Mouse (Mus musculus) midbrain, postnatal 0 days (tissue): ENCODE data around the gene Opn1mw. TPM values are rescaled to one million over a fixed set of nuclear protein-coding genes. Genes with fewer than 3 reads are reported as not detected.

Experiments
- ATAC-seq: fragments of 200-750 bp; cut with Nextera tagmentation; 2 replicates; pipeline ENCODE4 v1.8.0; 2017; ENCODE audit warnings: moderate number of reproducible peaks, mild to moderate bottlenecking, moderate TSS enrichment, moderate library complexity; ENCODE audit not compliant: low FRiP score
- DNase-seq: peaks from one replicate; pipeline ENCODE4 v3.0.0-alpha.2; 2015; ENCODE audit warnings: low spot score
- H3K27ac ChIP-seq: fragments of 300-500 bp; sonication (generic); 2 replicates; pipeline ENCODE4 v1.5.1; 2014; ENCODE audit warnings: low read depth, mild to moderate bottlenecking, low read length, mixed read lengths
- H3K27me3 ChIP-seq: fragments of 300-500 bp; sonication (generic); 2 replicates; pipeline ENCODE4 v1.6.1; 2014; ENCODE audit warnings: low read length, control low read depth, mixed read lengths; ENCODE audit not compliant: insufficient read depth
- H3K36me3 ChIP-seq: fragments of 300-500 bp; sonication (generic); 2 replicates; pipeline ENCODE4 v1.6.1; 2014; ENCODE audit warnings: low read length, control low read depth, mixed read lengths; ENCODE audit not compliant: insufficient read depth
- H3K4me1 ChIP-seq: fragments of 300-500 bp; sonication (generic); 2 replicates; pipeline ENCODE4 v1.6.1; 2014; ENCODE audit warnings: mild to moderate bottlenecking, control low read depth, antibody characterized with exemption, low read length, mixed read lengths; ENCODE audit not compliant: insufficient read depth
- H3K4me2 ChIP-seq: fragments of 300-500 bp; sonication (generic); 2 replicates; pipeline ENCODE4 v1.6.1; 2014; ENCODE audit warnings: low read depth, mild to moderate bottlenecking, low read length, mixed read lengths; ENCODE audit not compliant: poor library complexity, severe bottlenecking
- H3K4me3 ChIP-seq: fragments of 300-500 bp; sonication (generic); 2 replicates; pipeline ENCODE4 v1.5.1; 2014; ENCODE audit warnings: low read depth, mild to moderate bottlenecking, low read length, moderate library complexity
- H3K9ac ChIP-seq: fragments of 300-500 bp; sonication (generic); replicated peaks from 2 replicates; pipeline ENCODE4 v1.6.1; 2014; ENCODE audit warnings: mild to moderate bottlenecking, low read length, moderate library complexity, mixed read lengths; ENCODE audit not compliant: poor library complexity, severe bottlenecking
- H3K9me3 ChIP-seq: fragments of 300-500 bp; sonication (generic); 2 replicates; pipeline ENCODE4 v1.6.1; 2016; ENCODE audit warnings: low read length, control low read depth
- CTCF ChIP-seq: IDR thresholded peaks from 2 replicates; pipeline ENCODE4 v1.5.1; 2016; ENCODE audit warnings: antibody characterized with exemption, mild to moderate bottlenecking
- WGBS: fragments of 180-500 bp; shearing (Covaris S2); extraction: QIAGEN DNeasy Blood & Tissue Kit; methylation state at CpG from one replicate; pipeline ENCODE4 v1.1.7; 2014; 5-methylcytosine and 5-hydroxymethylcytosine counted together
- polyA plus RNA-seq: library from polyadenylated mRNA; unstranded; fragments of >200 nt; fragmentation: Nextera tagmentation; extraction: Ambion mirVana; gene quantifications from 2 replicates; pipeline ENCODE4 v1.2.1, GENCODE M21; 2015
- total RNA-seq: library from RNA; depleted of rRNA; stranded (reverse); fragments of >200 nt; gene quantifications from 2 replicates; pipeline ENCODE4 v1.2.3, GENCODE M21; 2014; rRNA removed

Gene Opn1mw
- total RNA-seq (not detected in 2 replicates), polyA plus RNA-seq (not detected in 2 replicates)

DNA sequence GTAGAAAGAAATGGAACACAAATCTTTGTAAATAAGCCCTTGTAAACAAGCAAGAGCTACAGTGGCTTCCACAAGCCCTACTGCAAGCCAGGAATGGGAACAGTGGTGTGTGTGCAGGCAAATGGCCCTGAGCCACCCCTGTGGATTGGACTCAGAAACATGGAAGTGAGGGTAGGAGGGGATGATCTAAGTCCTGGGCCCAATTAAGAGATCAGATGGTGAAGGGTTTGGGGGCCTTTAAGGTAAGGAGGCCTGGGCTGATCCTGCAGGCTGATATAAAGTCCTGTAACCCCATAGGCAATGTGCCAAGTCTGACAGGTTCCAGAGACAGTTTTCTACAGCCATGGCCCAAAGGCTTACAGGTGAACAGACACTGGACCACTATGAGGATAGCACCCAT lies at the start of gene Opn1mw:
Opn1mw (plus strand) TSS at position 301 of the 400 bp plus-strand sequence.
- TF ChIP-seq CTCF: no peak

DNA sequence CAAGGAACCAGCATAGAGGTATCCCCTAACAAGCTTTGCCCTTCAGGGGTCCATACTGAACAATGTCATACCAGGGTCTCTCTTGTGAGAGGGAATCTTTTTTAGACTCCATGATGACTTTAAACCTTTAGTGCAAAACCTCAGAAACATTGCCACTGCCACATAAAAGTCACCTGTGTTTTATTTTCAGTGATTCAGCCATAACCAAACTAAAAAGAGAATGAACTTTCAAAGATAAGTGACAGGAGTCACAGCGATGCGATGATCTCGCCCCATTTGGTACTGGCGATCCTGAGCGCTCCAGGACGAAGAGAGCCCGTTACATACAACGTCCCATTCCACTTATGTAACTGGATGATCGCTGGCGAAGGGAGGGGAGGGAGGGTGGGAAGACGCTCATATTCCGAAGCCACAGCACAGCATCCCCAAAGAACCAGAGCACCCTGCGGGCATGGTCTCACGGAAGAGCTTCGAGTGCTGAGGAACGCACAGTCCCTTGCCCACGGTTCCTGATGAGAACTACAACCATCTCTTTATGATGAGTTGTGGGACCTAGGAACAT lies 42.9 kb upstream of the Opn1mw start:
- Histone ChIP-seq H3K9me3 (no peaks in the 10 kb centered on the region), H3K4me1 (no peaks in the 10 kb centered on the region), H3K9ac (peak overlapping the region; percentile 79), H3K36me3 (no peaks in the 10 kb centered on the region), H3K27ac (peak overlapping the region; percentile 90; the same call in 1 of the 2 replicates), H3K4me2 (peak overlapping the region; percentile 51), H3K27me3 (no peaks in the 10 kb centered on the region), H3K4me3 (peak overlapping the region; percentile 48)
- ATAC-seq: no peak
- no peak for DNase-seq
- 22% methylated on average over 17 of the region's 17 CpGs for WGBS
- TF ChIP-seq CTCF: no peak

More for the DNA sequence above, at the start of gene Opn1mw:
- Histone ChIP-seq H3K4me1 (no peaks in the 10 kb centered on the region), H3K9ac (no peak within 1 kb of the TSS), H3K9me3 (no peaks in the 10 kb centered on the region), H3K27me3 (no peaks in the 10 kb centered on the region), H3K4me2 (no peak within 1 kb of the TSS), H3K4me3 (no peak within 1 kb of the TSS), H3K36me3 (no peaks in the 10 kb centered on the region), H3K27ac (no peak within 1 kb of the TSS)
- ATAC-seq: no peak
- DNase-seq: no peak

DNA sequence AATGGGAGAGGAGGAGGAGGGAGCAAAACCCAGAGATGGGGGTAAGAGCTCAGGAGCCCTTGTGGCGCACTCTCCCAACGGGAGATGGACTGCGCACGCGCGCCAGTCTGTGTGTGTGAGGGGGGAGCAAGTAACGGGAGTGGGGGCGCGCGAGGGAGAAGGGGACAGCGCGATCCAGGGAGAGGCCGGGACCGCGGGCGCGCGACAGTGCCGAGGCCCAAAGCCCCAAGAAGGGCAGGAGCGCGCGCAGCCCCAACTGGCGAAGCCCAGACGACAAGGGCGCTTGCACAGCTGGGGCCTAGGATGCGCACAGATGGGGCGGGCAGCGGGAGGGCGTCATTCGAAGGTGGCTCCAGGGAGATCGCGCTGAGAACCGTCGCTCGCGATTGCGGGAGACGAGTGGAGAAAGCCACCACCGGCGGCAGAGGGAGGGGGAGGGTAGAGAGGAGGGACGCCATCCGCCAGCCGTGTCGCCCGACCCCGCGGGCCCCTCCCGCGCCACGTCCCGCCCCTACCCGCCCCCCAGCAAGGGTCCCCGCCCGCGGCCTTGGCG lies 42.2 kb upstream of the Opn1mw start:
- DNase-seq (peak; percentile 90), ATAC-seq (peak; percentile 82)
- Histone ChIP-seq H3K9me3 (no peaks in the 10 kb centered on the region), H3K4me3 (peak overlapping the region; percentile 48), H3K4me2 (peak overlapping the region; percentile 51), H3K27ac (peak overlapping the region; percentile 90), H3K27me3 (no peaks in the 10 kb centered on the region), H3K4me1 (no peaks in the 10 kb centered on the region), H3K9ac (peak overlapping the region; percentile 79), H3K36me3 (no peaks in the 10 kb centered on the region)
- no peak for TF ChIP-seq CTCF
- WGBS: 26% methylated on average over 23 of the region's 56 CpGs

DNA sequence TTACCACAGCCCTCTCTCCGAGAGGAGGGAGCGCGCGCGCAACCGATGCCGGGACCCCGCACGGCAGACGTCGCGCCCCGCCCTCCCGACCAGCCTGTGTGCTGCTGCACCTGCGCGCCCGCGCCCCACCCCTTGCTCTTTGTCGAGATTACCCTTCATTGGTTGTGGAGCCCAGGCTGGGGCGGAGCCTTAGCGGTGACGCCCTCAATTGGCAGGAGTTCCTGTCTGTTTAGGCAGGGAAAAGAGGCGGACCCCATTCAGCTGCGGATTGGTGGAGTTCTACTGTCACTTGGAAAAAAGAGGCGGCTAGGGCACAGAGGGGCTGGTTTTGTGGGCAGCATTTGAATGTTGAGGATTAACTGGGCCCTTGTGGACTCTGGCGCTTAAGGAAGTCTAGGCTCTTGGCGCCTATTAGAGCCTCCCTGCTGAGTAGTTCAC lies 41.6 kb upstream of the Opn1mw start:
- WGBS: 23% methylated on average over 15 of the region's 27 CpGs
- H3K27ac ChIP-seq: peak overlapping the region; percentile 90
- ATAC-seq: peak; percentile 100

DNA sequence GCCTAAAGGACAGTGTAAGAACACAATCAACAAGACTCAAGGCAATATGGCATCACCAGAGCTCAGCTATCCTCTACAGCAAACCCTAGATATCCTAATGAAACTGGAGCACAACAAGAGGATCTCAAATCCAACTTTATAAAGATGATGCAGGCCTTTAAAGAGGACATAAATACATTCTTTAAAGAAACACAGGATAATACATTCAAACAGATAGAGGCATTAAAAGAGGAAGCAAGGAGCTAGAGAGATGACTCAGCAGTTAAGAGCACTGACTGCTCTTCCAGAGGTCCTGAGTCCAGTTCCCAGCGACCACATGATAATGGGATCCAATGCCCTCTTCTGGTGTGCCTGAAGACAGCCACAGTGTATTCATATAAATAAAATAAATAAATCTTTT lies 32.1 kb upstream of the Opn1mw start:
- DNase-seq: no peak
- Histone ChIP-seq H3K4me1 (no peaks in the 10 kb centered on the region), H3K36me3 (no peaks in the 10 kb centered on the region), H3K9ac (no peak overlapping the region), H3K4me3 (no peak overlapping the region), H3K9me3 (no peaks in the 10 kb centered on the region), H3K27me3 (no peaks in the 10 kb centered on the region), H3K27ac (no peak overlapping the region), H3K4me2 (no peak overlapping the region)
- no peak for TF ChIP-seq CTCF
- ATAC-seq: no peak
- 74% methylated on average over 1 of the region's 1 CpGs for WGBS

More for the DNA sequence above, 41.6 kb upstream of the Opn1mw start:
- Histone ChIP-seq H3K4me3 (peak overlapping the region; percentile 48), H3K9ac (peak overlapping the region; percentile 79), H3K27me3 (no peaks in the 10 kb centered on the region), H3K4me2 (peak overlapping the region; percentile 43), H3K4me1 (no peaks in the 10 kb centered on the region), H3K9me3 (no peaks in the 10 kb centered on the region), H3K36me3 (no peaks in the 10 kb centered on the region)
- TF ChIP-seq CTCF: no peak
- peak; percentile 98 for DNase-seq

DNA sequence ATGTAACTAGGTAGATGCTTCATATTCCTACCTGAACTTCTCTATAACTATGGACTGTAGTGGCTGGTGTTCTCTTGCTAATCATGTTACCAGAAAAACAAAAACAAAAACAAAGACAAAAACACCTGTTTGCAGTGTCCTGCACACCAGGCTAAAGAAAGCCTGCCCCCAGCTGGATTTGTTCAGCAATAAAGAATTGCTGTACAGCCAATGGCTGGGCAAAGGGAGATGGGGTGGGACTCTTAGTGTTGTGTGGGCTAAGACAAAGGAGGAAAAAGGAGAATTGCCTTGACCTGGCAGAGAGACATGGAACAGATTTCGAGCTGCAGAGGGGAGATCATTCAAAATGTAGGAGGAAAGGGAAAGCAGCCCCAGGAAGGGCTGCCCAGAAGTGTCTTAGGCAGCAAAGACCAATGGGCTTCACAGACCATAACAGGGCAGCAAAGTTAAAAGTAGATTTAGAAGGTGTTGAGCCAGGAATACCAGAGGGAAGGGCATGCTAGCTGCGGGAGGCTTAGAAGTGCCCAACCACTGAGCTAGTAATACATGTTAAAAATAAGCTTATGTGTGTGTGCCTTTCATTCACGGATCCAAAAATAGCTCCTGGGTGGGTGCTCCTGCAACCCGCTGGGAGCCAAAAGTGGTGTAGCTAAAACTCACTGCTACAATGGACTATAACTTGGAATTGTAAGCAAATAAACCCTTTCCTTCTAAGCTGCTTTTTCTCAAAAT lies 23.6 kb upstream of the Opn1mw start:
- Histone ChIP-seq H3K4me2 (no peak overlapping the region), H3K9me3 (no peaks in the 10 kb centered on the region), H3K36me3 (no peaks in the 10 kb centered on the region), H3K27ac (no peak overlapping the region), H3K4me3 (no peak overlapping the region), H3K9ac (no peak overlapping the region), H3K4me1 (no peaks in the 10 kb centered on the region), H3K27me3 (no peaks in the 10 kb centered on the region)
- DNase-seq (no peak), ATAC-seq (no peak)
- WGBS: 66% methylated on average over 4 of the region's 4 CpGs
- no peak for TF ChIP-seq CTCF
